Mouse (Mus musculus) heart, embryonic 11.5 days (tissue): ENCODE results near the gene Nol4l. TPM values are rescaled to one million over a fixed set of nuclear protein-coding genes. Genes with fewer than 3 reads are reported as not detected.

ENCODE experiments used
- ATAC-seq: fragments of 200-750 bp; cut with Nextera tagmentation; replicated peaks from 2 replicates; pipeline ENCODE4 v1.8.0; 2017; ENCODE audit warnings: moderate library complexity; ENCODE audit not compliant: insufficient number of reproducible peaks, low FRiP score, low TSS enrichment
- H3K27ac ChIP-seq: fragments of 300-500 bp; sonication (generic); 2 replicates; pipeline ENCODE4 v1.5.1; 2014; ENCODE audit warnings: mild to moderate bottlenecking, low read depth, low read length
- H3K27me3 ChIP-seq: fragments of 300-500 bp; sonication (generic); 2 replicates; pipeline ENCODE4 v1.6.1; 2014; ENCODE audit warnings: mild to moderate bottlenecking, low read length, mixed read lengths; ENCODE audit not compliant: control insufficient read depth, insufficient read depth
- H3K36me3 ChIP-seq: fragments of 300-500 bp; sonication (generic); 2 replicates; pipeline ENCODE4 v1.6.1; 2014; ENCODE audit warnings: mild to moderate bottlenecking, low read length, moderate library complexity, mixed read lengths; ENCODE audit not compliant: control insufficient read depth, insufficient read depth
- H3K4me1 ChIP-seq: fragments of 300-500 bp; sonication (generic); 2 replicates; pipeline ENCODE4 v1.6.1; 2014; ENCODE audit warnings: low read length; ENCODE audit not compliant: control insufficient read depth, insufficient read depth
- H3K4me2 ChIP-seq: fragments of 300-500 bp; sonication (generic); 2 replicates; pipeline ENCODE4 v1.6.1; 2014; ENCODE audit warnings: mild to moderate bottlenecking, moderate library complexity
- H3K4me3 ChIP-seq: fragments of 300-500 bp; sonication (generic); 2 replicates; pipeline ENCODE4 v1.5.1; 2014; ENCODE audit warnings: low read depth, low read length
- H3K9ac ChIP-seq: fragments of 300-500 bp; sonication (generic); 2 replicates; pipeline ENCODE4 v1.6.1; 2014; ENCODE audit warnings: mild to moderate bottlenecking, low read depth, low read length, moderate library complexity
- H3K9me3 ChIP-seq: fragments of 300-500 bp; sonication (generic); replicated peaks from 2 replicates; pipeline ENCODE4 v1.6.1; 2016; ENCODE audit warnings: low read length; ENCODE audit not compliant: control insufficient read depth
- WGBS: fragments of 180-500 bp; shearing (Covaris S2); extraction: QIAGEN DNeasy Blood & Tissue Kit; methylation state at CpG from one replicate; pipeline ENCODE4 v1.1.7; 2014; ENCODE audit not compliant: insufficient replicate concordance; 5-methylcytosine and 5-hydroxymethylcytosine counted together
- polyA plus RNA-seq: library from polyadenylated mRNA; unstranded; fragments of >200 nt; fragmentation: Nextera tagmentation; extraction: Ambion mirVana; gene quantifications from 2 replicates; pipeline ENCODE4 v1.2.1, GENCODE M21; 2014

The Nol4l gene
- polyA plus RNA-seq, 1 experiment from 2014 or later = 16.7 TPM

GRCm38 (mm10) chr2:153492179-153492517 is 37.6 kb downstream of the Nol4l start:
- H3K4me1 ChIP-seq = peaks cover 48% of the 10 kb centered on the region

GRCm38 (mm10) chr2:153491512-153492178 is 38.1 kb downstream of the Nol4l start:
- Histone ChIP-seq H3K4me3 (peak overlapping the region; percentile 60), H3K4me1 (peaks cover 44% of the 10 kb centered on the region), H3K27me3 (0 out of 2 replicates have a peak, but pooled peaks cover 2% of the 10 kb centered on the region), H3K36me3 (no peaks in the 10 kb centered on the region), H3K9me3 (no peaks in the 10 kb centered on the region), H3K4me2 (peak overlapping the region; percentile 77), H3K9ac (peak overlapping the region; percentile 75), H3K27ac (peak overlapping the region; percentile 96; the same call in 1 of the 2 replicates)
- WGBS = 16% methylated on average over 18 of the region's 18 CpGs
- no peak for ATAC-seq

More at GRCm38 (mm10) chr2:153492179-153492517, 37.6 kb downstream of the Nol4l start:
- Histone ChIP-seq H3K27me3 (0 out of 2 replicates have a peak, but pooled peaks cover 2% of the 10 kb centered on the region), H3K9me3 (no peaks in the 10 kb centered on the region), H3K4me3 (peak overlapping the region; percentile 60), H3K27ac (peak overlapping the region; percentile 96), H3K36me3 (no peaks in the 10 kb centered on the region), H3K4me2 (peak overlapping the region; percentile 77), H3K9ac (peak overlapping the region; percentile 75)
- under 1% methylated on average over 20 of the region's 24 CpGs for WGBS
- no peak for ATAC-seq

- Histone ChIP-seq H3K36me3 (no peaks in the 10 kb centered on the region), H3K4me3 (no peak overlapping the region; the same call in 1 of the 2 replicates), H3K27ac (0 out of 2 replicates have a peak overlapping the region, but pooled peaks have one; percentile 35), H3K9me3 (no peaks in the 10 kb centered on the region), H3K4me1 (peaks cover 37% of the 10 kb centered on the region), H3K27me3 (0 out of 2 replicates have a peak, but pooled peaks cover 2% of the 10 kb centered on the region), H3K9ac (no peak overlapping the region), H3K4me2 (peak overlapping the region; percentile 77)
- WGBS = 31% methylated on average over 5 of the region's 5 CpGs
- no peak for ATAC-seq
Measured at GRCm38 (mm10) chr2:153490940-153491339, 38.8 kb downstream of the Nol4l start.

GRCm38 (mm10) chr2:153490116-153490515 is 39.7 kb downstream of the Nol4l start:
- 80% methylated on average over 1 of the region's 1 CpGs for WGBS
- Histone ChIP-seq H3K9me3 (no peaks in the 10 kb centered on the region), H3K9ac (no peak overlapping the region), H3K27me3 (0 out of 2 replicates have a peak, but pooled peaks cover 2% of the 10 kb centered on the region), H3K27ac (no peak overlapping the region), H3K4me3 (no peak overlapping the region), H3K4me1 (peaks cover 31% of the 10 kb centered on the region), H3K4me2 (no peak overlapping the region), H3K36me3 (no peaks in the 10 kb centered on the region)
- ATAC-seq = no peak

- Histone ChIP-seq H3K9me3 (no peaks in the 10 kb centered on the region), H3K4me1 (peaks cover 29% of the 10 kb centered on the region), H3K9ac (peak overlapping the region; percentile 62; the same call in 1 of the 2 replicates), H3K27me3 (peaks cover 2% of the 10 kb centered on the region), H3K27ac (no peak overlapping the region), H3K4me2 (no peak overlapping the region; the same call in 1 of the 2 replicates), H3K36me3 (no peaks in the 10 kb centered on the region), H3K4me3 (no peak overlapping the region)
- 56% methylated on average over 4 of the region's 4 CpGs for WGBS
- no peak for ATAC-seq
Measured at GRCm38 (mm10) chr2:153484071-153484470, 45.7 kb downstream of the Nol4l start.

GRCm38 (mm10) chr2:153483118-153483983 is 46.4 kb downstream of the Nol4l start:
- peak overlapping the region; percentile 62 for H3K9ac ChIP-seq
- no peak for ATAC-seq
- 11% methylated on average over 20 of the region's 20 CpGs for WGBS
- peak overlapping the region; percentile 5; the same call in 1 of the 2 replicates for H3K4me3 ChIP-seq
- H3K27me3 ChIP-seq = peaks cover 2% of the 10 kb centered on the region
- H3K9me3 ChIP-seq = no peaks in the 10 kb centered on the region
- no peaks in the 10 kb centered on the region for H3K36me3 ChIP-seq
- peak overlapping the region; percentile 35; the same call in 1 of the 2 replicates for H3K27ac ChIP-seq
- peaks cover 36% of the 10 kb centered on the region for H3K4me1 ChIP-seq
- H3K4me2 ChIP-seq = peak overlapping the region; percentile 45

- H3K4me1 ChIP-seq = peaks cover 45% of the 10 kb centered on the region
- H3K9ac ChIP-seq = no peak overlapping the region
- no peak overlapping the region for H3K27ac ChIP-seq
Measured at GRCm38 (mm10) chr2:153481861-153482120, 48.0 kb downstream of the Nol4l start.

GRCm38 (mm10) chr2:153481108-153481860 is 48.5 kb downstream of the Nol4l start:
- Histone ChIP-seq H3K36me3 (no peaks in the 10 kb centered on the region), H3K9ac (no peak overlapping the region), H3K4me2 (no peak overlapping the region), H3K27me3 (peaks cover 2% of the 10 kb centered on the region), H3K27ac (no peak overlapping the region), H3K4me1 (peaks cover 51% of the 10 kb centered on the region), H3K4me3 (no peak overlapping the region), H3K9me3 (no peaks in the 10 kb centered on the region)
- ATAC-seq = no peak
- WGBS = 64% methylated on average over 7 of the region's 7 CpGs

More at GRCm38 (mm10) chr2:153481861-153482120, 48.0 kb downstream of the Nol4l start:
- WGBS = 68% methylated on average over 2 of the region's 2 CpGs
- H3K4me2 ChIP-seq = no peak overlapping the region
- H3K4me3 ChIP-seq = no peak overlapping the region
- H3K9me3 ChIP-seq = no peaks in the 10 kb centered on the region
- peaks cover 2% of the 10 kb centered on the region for H3K27me3 ChIP-seq
- no peaks in the 10 kb centered on the region for H3K36me3 ChIP-seq
- no peak for ATAC-seq
